Mouse (Mus musculus): ENCODE results near the gene Ncaph. TPM values are rescaled to one million over a fixed set of nuclear protein-coding genes. Genes with fewer than 3 reads are reported as not detected.
"Not testable (repeated sequence)": the region's sequence is repeated elsewhere in the genome, so short reads cannot be mapped to it uniquely, and the experiment has no call there.

Gene Ncaph
- polyA plus RNA-seq, 1 experiment, result 1.6 TPM

DNA sequence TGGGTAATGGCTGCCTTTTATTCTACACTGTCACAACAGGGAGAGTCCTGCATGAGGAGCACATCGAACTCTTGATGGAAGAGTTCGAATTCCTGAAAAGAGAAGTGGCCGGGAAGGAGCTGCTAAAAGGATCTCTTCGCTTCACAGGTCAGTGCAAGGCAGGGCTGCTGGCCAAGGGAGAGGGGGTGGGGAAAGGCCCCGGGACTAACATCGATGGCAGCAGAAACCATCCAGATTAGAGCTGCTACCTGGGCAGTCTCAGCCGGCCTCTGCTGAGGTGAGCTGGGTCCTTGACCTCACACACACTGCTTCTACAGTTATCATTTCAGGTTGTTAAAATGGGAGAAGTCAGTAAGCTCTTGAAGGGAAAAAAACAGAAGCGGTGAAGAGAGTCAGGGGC is 41.8 kb downstream of the Ncaph start:
- no peak for DNase-seq (ENCODE audit: extremely low spot score in 1 of 2, low spot score in 1 of 2)

DNA sequence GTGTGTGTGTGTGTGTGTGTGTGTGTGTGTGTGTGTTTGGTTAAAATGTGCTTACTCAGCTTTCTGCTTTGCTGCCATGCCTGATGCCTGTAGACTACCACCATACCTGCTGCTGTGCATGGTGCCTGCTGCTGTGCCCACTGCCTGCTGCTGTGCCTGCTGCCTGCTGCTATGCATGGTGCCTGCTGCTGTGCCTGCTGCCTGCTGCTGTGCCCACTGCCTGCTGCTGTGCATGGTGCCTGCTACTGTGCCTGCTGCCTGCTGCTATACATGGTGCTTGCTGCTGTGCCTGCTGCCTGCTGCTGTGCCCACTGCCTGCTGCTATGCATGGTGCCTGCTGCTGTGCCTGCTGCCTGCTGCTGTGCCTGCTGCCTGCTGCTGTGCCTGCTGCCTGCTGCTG is 43.6 kb downstream of the Ncaph start:
- not testable (repeated sequence) for DNase-seq (ENCODE audit: extremely low spot score in 1 of 2, low spot score in 1 of 2)

DNA sequence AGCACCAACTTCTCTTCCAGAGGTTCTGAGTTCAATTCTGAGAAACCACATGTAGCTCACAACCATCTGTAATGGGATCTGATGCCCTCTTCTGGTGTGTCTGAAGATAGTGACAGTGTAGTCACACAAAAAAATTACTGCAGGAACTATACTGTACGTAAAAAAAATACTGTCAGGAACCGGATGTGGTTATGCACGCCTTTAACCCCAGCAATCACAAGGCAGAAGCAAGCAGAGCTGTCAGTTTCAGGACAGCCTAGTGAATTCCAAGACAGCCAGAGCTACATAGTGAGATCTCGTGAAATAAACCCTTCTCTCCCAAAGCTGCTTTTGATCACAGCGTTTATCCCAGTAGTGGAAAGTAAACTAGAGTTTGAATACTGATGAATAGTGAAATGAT is 47.5 kb downstream of the Ncaph start:
- no peak for DNase-seq (ENCODE audit: extremely low spot score in 1 of 2, low spot score in 1 of 2)

DNA sequence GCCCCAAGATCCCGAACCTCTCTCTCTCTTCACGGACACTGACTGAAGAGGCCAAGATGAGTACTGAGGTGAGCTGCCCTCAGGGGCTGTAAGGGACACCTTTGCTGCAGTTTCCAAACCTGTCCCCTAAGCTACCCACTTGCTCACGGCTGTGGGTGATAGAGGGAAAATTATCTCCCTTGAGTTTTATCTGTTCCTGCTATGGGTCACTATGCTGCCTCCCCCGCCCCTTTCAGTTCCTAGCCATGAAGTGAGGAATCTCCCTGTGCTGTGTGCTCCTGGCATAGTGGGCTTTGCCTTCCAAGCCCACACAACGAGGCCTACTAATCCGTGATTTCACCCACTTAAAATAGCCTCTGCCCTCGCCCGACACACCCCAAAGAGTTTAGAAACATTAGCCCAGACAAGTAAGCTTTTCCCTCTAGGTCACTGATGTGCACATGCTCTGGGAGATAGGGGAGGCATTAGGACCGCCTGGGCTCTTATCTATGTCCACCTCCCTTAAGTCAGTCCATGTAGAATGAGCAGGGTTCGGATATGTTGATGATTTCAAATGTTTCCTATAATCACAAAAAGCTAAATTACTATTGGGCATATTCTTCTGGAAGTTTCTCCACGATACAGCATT is 53.0 kb downstream of the Ncaph start:
- DNase-seq (ENCODE audit: extremely low spot score in 1 of 2, low spot score in 1 of 2), result no peak

DNA sequence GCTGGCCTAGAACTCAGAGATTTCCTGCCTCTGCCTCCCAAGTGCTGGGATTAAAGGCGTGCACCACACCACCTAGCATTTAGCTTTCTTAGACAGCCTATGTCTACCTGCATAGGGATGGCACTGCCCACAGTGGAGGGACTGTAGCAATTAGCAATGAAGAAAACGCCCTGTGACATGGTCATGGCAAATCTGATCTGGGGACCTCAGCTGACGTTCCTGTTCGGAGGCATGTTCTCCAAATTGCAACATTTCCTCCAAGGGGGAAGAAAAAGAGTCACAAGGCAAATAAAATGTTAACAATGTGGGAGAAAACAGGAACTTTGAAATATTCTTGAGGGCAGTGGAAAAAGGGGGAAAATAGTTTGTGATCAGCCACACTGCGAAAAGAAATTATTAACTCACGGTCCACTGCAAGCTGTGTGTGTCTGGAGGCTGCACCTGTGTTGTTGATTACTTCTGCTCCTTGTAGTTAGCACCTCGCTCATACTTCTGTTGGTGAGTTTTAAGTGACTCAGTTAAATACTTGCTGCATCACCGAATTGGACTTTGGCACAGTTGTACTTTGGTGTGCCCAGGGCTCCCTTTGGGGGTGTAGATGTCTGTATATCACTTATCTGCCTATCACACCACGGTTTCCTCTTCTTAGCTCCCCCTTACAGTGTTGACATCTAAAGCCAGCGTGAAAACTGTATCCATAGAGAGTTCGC is 53.7 kb downstream of the Ncaph start:
- DNase-seq (ENCODE audit: extremely low spot score in 1 of 2, low spot score in 1 of 2), result no peak

DNA sequence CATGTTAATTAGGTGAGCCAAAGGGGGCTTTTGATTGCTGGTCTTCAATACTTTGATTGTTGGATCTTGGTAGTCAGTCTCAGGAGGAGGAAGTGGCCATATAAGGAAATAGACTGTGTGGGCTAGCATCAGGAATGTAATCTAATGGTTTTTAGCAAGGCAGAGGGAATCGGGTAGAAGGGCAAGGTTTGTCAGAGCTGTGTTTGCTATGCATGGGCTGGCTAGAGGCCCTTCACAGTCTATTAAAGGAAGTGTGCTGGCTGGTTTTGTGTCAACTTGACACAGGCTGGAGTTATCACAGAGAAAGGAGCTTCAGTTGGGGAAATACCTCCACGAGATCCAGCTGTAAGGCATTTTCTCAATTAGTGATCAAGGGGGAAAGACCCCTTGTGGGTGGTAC is 54.7 kb downstream of the Ncaph start:
- not testable (repeated sequence) for DNase-seq (ENCODE audit: extremely low spot score in 1 of 2, low spot score in 1 of 2)

DNA sequence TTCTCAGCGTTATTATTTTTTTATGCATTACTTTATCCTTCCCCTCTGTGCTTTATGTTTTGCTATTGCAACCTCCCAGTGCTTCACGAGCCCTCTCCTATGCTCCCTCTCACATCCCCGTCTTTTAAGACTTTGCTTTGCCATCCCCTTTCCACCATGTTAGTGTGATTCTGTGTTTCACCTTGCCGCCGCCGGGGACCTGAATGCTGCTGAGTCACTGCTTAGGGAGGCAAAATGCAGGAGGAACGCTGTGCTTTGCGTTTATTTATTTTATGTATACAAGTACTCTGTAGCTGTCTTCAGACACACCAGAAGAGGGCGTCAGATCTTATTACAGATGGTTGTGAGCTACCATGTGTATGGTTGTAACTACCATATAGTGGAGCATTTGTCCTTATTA is 56.1 kb downstream of the Ncaph start:
- DNase-seq (ENCODE audit: extremely low spot score in 1 of 2, low spot score in 1 of 2), result no peak

DNA sequence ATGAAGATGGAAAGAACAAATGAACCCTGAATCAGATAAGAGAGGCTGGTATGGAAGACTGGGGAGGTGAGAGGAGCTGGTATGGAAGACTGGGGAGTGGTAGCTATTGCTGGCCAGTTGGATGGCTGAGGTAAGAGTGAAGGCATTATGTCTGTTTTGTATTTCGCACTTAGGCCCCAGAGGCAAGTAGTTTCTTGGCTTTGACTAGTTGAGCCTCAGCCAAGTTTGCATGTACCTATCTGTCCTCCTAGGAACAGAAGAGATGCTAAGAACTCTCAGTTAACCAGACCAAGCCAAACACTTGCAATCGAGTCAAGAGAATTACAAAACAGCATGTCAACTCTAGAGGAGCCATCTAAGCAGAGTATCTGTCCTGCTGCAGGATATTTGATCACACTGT is 59.6 kb downstream of the Ncaph start:
- no peak for DNase-seq (ENCODE audit: extremely low spot score in 1 of 2, low spot score in 1 of 2)

DNA sequence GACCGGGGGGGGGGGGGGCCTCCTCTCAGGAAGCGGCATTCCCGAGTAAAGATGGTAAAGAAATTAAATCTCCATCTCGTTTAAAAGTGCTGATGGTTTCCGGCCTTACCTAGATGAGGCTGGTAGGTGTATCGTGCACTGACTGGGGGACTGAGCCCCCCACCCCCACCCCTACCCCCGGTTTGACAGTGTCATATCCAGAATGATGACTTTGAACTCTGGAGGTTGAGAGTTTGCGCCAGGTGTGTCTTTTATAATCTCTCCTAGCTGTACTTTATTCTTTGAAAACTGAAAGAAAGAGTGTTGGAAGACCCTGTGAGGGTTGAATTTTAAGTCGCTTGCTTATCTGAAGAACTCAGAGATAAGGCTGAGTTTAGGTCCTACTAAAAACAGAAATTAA is 62.9 kb downstream of the Ncaph start:
- no peak for DNase-seq (ENCODE audit: extremely low spot score in 1 of 2, low spot score in 1 of 2)

DNA sequence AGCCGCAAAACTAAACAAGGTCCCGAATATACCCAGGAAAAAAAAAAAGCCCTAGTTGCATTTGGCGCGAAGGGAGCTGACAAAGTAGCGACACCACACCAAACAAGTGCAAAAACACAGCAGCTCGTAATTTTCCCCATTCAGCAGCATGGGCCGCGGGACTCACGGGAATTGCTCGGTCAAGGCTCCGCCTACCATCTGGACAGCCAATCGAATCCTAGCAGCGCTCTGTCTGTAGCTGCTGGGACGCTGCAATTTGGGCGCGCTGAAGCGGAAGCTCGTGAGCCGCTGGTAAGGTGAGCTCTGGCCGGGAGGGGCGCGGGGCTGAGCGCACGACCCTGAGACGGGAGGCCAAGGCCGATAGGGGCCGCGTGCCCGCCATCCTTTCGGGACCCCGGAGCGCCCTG is 63.3 kb downstream of the Ncaph start, which contains the start of gene Blvra:
TSS of gene Blvra (plus strand) at position 231 of the 407 bp plus-strand sequence.
- DNase-seq (ENCODE audit: extremely low spot score in 1 of 2, low spot score in 1 of 2), result peak; percentile 79 to 88

DNA sequence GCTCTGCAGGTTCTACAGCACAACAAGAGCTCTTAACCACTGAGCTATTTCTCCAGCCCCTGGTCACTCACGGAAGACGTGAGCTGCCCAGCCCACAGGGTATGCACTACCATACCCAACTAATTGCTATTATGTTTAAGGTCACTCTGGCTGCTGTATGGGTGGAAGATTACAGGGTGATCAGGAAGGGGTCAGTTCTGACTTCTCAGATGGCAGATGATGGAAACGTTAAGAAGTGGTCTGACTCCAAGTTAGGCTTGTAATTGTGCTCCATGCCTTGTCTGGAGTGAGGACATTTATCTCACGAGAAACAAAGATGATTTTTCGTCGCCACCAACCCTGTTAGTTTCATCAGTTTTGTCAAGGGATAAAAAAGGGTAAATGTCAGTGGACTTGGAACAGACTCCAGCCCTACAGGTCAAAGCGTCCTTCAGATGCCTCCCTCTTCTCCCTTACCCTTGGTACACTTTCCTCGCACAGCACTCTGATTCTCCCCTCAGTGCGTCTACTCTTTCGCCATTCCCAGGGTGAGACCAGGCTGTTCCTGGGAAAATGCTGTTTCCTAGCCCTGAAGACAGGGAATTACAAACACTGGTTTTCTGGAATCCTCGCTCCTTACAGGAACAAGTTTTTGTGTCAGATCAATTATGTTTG is 63.8 kb downstream of the Ncaph start:
- no peak for DNase-seq (ENCODE audit: extremely low spot score in 1 of 2, low spot score in 1 of 2)

DNA sequence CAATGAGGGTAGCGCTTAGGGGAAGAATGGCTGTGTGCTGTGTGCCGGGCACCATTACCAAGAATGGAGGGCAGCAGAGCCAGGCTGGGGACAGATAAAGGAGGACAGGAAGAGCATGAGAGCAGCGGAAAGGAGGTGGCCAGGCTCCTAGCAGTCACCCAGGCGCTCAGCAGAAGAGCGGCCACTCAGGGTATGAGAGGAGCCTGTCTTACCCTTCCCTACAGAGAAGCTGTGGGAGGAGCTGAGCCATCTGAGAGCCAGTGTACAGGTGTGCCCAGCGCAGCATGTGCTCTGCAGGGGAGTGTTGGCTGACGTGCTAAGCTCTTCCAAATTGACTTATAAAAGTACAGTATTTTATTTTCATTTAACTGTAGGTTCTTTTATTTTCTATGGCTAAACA is 64.9 kb downstream of the Ncaph start:
- no peak for DNase-seq (ENCODE audit: extremely low spot score in 1 of 2, low spot score in 1 of 2)

DNA sequence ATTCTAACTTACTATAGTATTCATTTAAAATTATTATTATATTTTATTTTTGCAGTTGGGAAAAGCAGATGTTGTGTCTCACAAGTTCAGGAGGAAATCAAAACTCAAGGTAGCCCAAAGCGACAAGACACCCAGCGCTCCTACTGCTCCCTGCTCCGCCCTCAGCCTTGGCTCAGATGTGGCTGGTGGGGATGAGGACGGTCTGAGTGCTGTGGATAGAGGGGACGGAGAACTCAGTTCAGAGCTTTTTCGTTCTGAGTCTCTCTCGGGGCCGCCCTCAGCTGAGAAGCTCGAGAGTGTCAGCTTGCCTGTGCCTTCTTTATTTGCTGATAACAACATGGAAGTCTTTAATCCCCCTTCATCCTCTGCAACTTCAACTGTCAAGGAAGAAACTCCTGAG is 72.3 kb downstream of the Ncaph start:
- DNase-seq (ENCODE audit: extremely low spot score in 1 of 2, low spot score in 1 of 2), result no peak

Other genes starting within 250 kb of the Ncaph start
- gene Sppl2a, start 200.7 kb downstream of the Ncaph start, polyA plus RNA-seq (2012; rRNA removed), result 20.8 and 25.0 TPM in 2 replicates
- 8.7 and 9.9 TPM in 2 replicates for gene Ap4e1, start 125.2 kb downstream of the Ncaph start, polyA plus RNA-seq (2012; rRNA removed)
- 21.2 and 21.5 TPM in 2 replicates for gene Blvra, start 63.3 kb downstream of the Ncaph start, polyA plus RNA-seq (2012; rRNA removed)
- 1.4 and 1.7 TPM in 2 replicates for gene Itpripl1, start 9.5 kb upstream of the Ncaph start, polyA plus RNA-seq (2012; rRNA removed)
- gene 1810024B03Rik, start 74.3 kb upstream of the Ncaph start, polyA plus RNA-seq (2012; rRNA removed), result 1.2 and 1.6 TPM in 2 replicates
- gene Snrnp200, start 74.4 kb upstream of the Ncaph start, polyA plus RNA-seq (2012; rRNA removed), result 60.4 and 65.7 TPM in 2 replicates
- 74.1 and 75.3 TPM in 2 replicates for gene Ciao1, start 113.9 kb upstream of the Ncaph start, polyA plus RNA-seq (2012; rRNA removed)
- gene Tmem127, start 114.0 kb upstream of the Ncaph start, polyA plus RNA-seq (2012; rRNA removed), result 58.6 and 66.5 TPM in 2 replicates
- 89.9 and 98.4 TPM in 2 replicates for gene Stard7, start 136.3 kb upstream of the Ncaph start, polyA plus RNA-seq (2012; rRNA removed)
- 0.80 and 1.3 TPM in 2 replicates for gene Dusp2, start 202.2 kb upstream of the Ncaph start, polyA plus RNA-seq (2012; rRNA removed)
- gene Astl, start 204.7 kb upstream of the Ncaph start, polyA plus RNA-seq (2012; rRNA removed), result not detected in 2 replicates
- gene Adra2b, start 229.3 kb upstream of the Ncaph start, polyA plus RNA-seq (2012; rRNA removed), result 0.28 and 0.29 TPM in 2 replicates

Measured in frontal cortex, adult 2 months (tissue).